Mouse (Mus musculus): ENCODE measurements around the gene Snrnp35. TPM values are rescaled to one million over a fixed set of nuclear protein-coding genes. Genes with fewer than 3 reads are reported as not detected.
A peak's percentile ranks its signal among the peaks of the same experiment; 100 is the strongest.

Gene Snrnp35
- total RNA-seq (2014; rRNA removed) (2.9 and 3.7 TPM in 2 replicates), polyA plus RNA-seq (2012; rRNA removed) (2.2 and 2.5 TPM in 2 replicates)

GRCm38 (mm10) chr5:124482966-124483654 is at the start of gene Snrnp35:
Gene Snrnp35 (plus strand): TSS chr5:124483134.
- Histone ChIP-seq H3K4me1 (ENCODE audit: control insufficient read depth, insufficient read depth, low read length) (0 out of 2 replicates have a peak, but pooled peaks cover 1% of the 10 kb centered on the region), H3K9ac (ENCODE audit: low read depth, low read length) (peak within 1 kb of the TSS; percentile 87), H3K4me3 (ENCODE audit: insufficient read depth, low read depth, low read length) (peak within 1 kb of the TSS; percentile 82), H3K79me2 (ENCODE audit: control insufficient read depth, insufficient read depth, low read length) (peaks cover under 1% of the 10 kb centered on the region), H3K27ac (replicated peaks; ENCODE audit: insufficient read depth, low read depth, low read length) (peak within 1 kb of the TSS; percentile 93), H3K36me3 (ENCODE audit: control insufficient read depth, insufficient read depth, low read length) (no peaks in the 10 kb centered on the region), H3K27me3 (ENCODE audit: control insufficient read depth, insufficient read depth, low read length) (no peaks in the 10 kb centered on the region)
- TF ChIP-seq POLR2A (IDR thresholded peaks at IDR 0.05; ENCODE audit: extremely low read depth, insufficient read depth, low read length) (peak; percentile 66; the same call in 1 of the 2 replicates), CTCF (IDR thresholded peaks at IDR 0.05; ENCODE audit: low read depth, low read length) (no peak)
- DNase-seq (ENCODE audit: extremely low read depth, low read depth, low spot score): peak; percentile 84
- WGBS: under 1% methylated on average over 48 of the region's 48 CpGs

- peak; percentile 73 for DNase-seq (ENCODE audit: extremely low read depth, low read depth, low spot score)
- Histone ChIP-seq H3K27ac (replicated peaks; ENCODE audit: insufficient read depth, low read depth, low read length) (peak overlapping the region; percentile 70), H3K36me3 (ENCODE audit: control insufficient read depth, insufficient read depth, low read length) (no peaks in the 10 kb centered on the region), H3K79me2 (ENCODE audit: control insufficient read depth, insufficient read depth, low read length) (no peaks in the 10 kb centered on the region), H3K4me1 (ENCODE audit: control insufficient read depth, insufficient read depth, low read length) (peaks cover 11% of the 10 kb centered on the region), H3K4me3 (ENCODE audit: insufficient read depth, low read depth, low read length) (0 out of 2 replicates have a peak overlapping the region, but pooled peaks have one; percentile 10), H3K9ac (ENCODE audit: low read depth, low read length) (peak overlapping the region; percentile 41), H3K27me3 (ENCODE audit: control insufficient read depth, insufficient read depth, low read length) (no peaks in the 10 kb centered on the region)
- TF ChIP-seq CTCF (IDR thresholded peaks at IDR 0.05; ENCODE audit: low read depth, low read length) (peak; percentile 65), POLR2A (IDR thresholded peaks at IDR 0.05; ENCODE audit: extremely low read depth, insufficient read depth, low read length) (no peak)
- WGBS: 76% methylated on average over 5 of the region's 5 CpGs
Observed at GRCm38 (mm10) chr5:124438229-124438628, 44.7 kb upstream of the Snrnp35 start.

- Histone ChIP-seq H3K79me2 (ENCODE audit: control insufficient read depth, insufficient read depth, low read length) (no peaks in the 10 kb centered on the region), H3K36me3 (ENCODE audit: control insufficient read depth, insufficient read depth, low read length) (no peaks in the 10 kb centered on the region), H3K27ac (replicated peaks; ENCODE audit: insufficient read depth, low read depth, low read length) (peak overlapping the region; percentile 70), H3K27me3 (ENCODE audit: control insufficient read depth, insufficient read depth, low read length) (no peaks in the 10 kb centered on the region), H3K4me3 (ENCODE audit: insufficient read depth, low read depth, low read length) (peak overlapping the region; percentile 61), H3K4me1 (ENCODE audit: control insufficient read depth, insufficient read depth, low read length) (peaks cover 11% of the 10 kb centered on the region), H3K9ac (ENCODE audit: low read depth, low read length) (peak overlapping the region; percentile 41)
- TF ChIP-seq CTCF (IDR thresholded peaks at IDR 0.05; ENCODE audit: low read depth, low read length) (no peak), POLR2A (IDR thresholded peaks at IDR 0.05; ENCODE audit: extremely low read depth, insufficient read depth, low read length) (no peak)
- WGBS: 17% methylated on average over 5 of the region's 5 CpGs
- peak; percentile 72 for DNase-seq (ENCODE audit: extremely low read depth, low read depth, low spot score)
Observed at GRCm38 (mm10) chr5:124438746-124439145, 44.2 kb upstream of the Snrnp35 start.

- under 1% methylated on average over 34 of the region's 34 CpGs for WGBS
- Histone ChIP-seq H3K4me3 (ENCODE audit: insufficient read depth, low read depth, low read length) (peak within 1 kb of the TSS; percentile 81), H3K79me2 (ENCODE audit: control insufficient read depth, insufficient read depth, low read length) (no peaks in the 10 kb centered on the region), H3K27ac (replicated peaks; ENCODE audit: insufficient read depth, low read depth, low read length) (peak within 1 kb of the TSS; percentile 70), H3K4me1 (ENCODE audit: control insufficient read depth, insufficient read depth, low read length) (peaks cover 13% of the 10 kb centered on the region), H3K36me3 (ENCODE audit: control insufficient read depth, insufficient read depth, low read length) (no peaks in the 10 kb centered on the region), H3K27me3 (ENCODE audit: control insufficient read depth, insufficient read depth, low read length) (no peaks in the 10 kb centered on the region), H3K9ac (ENCODE audit: low read depth, low read length) (peak within 1 kb of the TSS; percentile 80)
- peak; percentile 98 for DNase-seq (ENCODE audit: extremely low read depth, low read depth, low spot score)
- TF ChIP-seq POLR2A (IDR thresholded peaks at IDR 0.05; ENCODE audit: extremely low read depth, insufficient read depth, low read length): peak; percentile 39; the same call in 1 of the 2 replicates
- no peak for TF ChIP-seq CTCF (IDR thresholded peaks at IDR 0.05; ENCODE audit: low read depth, low read length)
Observed at GRCm38 (mm10) chr5:124439447-124440093, 43.4 kb upstream of the Snrnp35 start, which contains the start of gene Kmt5a. Gene Kmt5a (plus strand): TSS chr5:124439930.

GRCm38 (mm10) chr5:124440094-124440701 is 42.7 kb upstream of the Snrnp35 start:
- peak overlapping the region; percentile 17; the same call in 1 of the 2 replicates for H3K27ac ChIP-seq (replicated peaks; ENCODE audit: insufficient read depth, low read depth, low read length)
- H3K27me3 ChIP-seq (ENCODE audit: control insufficient read depth, insufficient read depth, low read length): no peaks in the 10 kb centered on the region
- H3K4me3 ChIP-seq (ENCODE audit: insufficient read depth, low read depth, low read length): peak overlapping the region; percentile 81
- H3K9ac ChIP-seq (ENCODE audit: low read depth, low read length): peak overlapping the region; percentile 80
- under 1% methylated on average over 30 of the region's 30 CpGs for WGBS
- H3K4me1 ChIP-seq (ENCODE audit: control insufficient read depth, insufficient read depth, low read length): peaks cover 14% of the 10 kb centered on the region
- no peaks in the 10 kb centered on the region for H3K79me2 ChIP-seq (ENCODE audit: control insufficient read depth, insufficient read depth, low read length)
- no peak for DNase-seq (ENCODE audit: extremely low read depth, low read depth, low spot score)
- TF ChIP-seq CTCF (IDR thresholded peaks at IDR 0.05; ENCODE audit: low read depth, low read length) (peak; percentile 26; the same call in 1 of the 2 replicates), POLR2A (IDR thresholded peaks at IDR 0.05; ENCODE audit: extremely low read depth, insufficient read depth, low read length) (no peak)
- H3K36me3 ChIP-seq (ENCODE audit: control insufficient read depth, insufficient read depth, low read length): no peaks in the 10 kb centered on the region
